Mouse (Mus musculus): Measurements from ENCODE around the gene Kcmf1. TPM values are rescaled to one million over a fixed set of nuclear protein-coding genes. Genes with fewer than 3 reads are reported as not detected.

Kcmf1 gene
- total and polyA plus RNA-seq, 2 experiments from 2014 or later = 52.1 to 93.7 TPM

- Histone ChIP-seq H3K4me3 (ENCODE audit: low read depth, low read length) (no peak overlapping the region), H3K27ac (ENCODE audit: low read depth) (no peak overlapping the region), H3K4me2 (ENCODE audit: low read depth, low read length) (peak overlapping the region; percentile 27; the same call in 1 of the 2 replicates), H3K9me3 (replicated peaks; ENCODE audit: control insufficient read depth, low read length) (no peaks in the 10 kb centered on the region), H3K27me3 (ENCODE audit: control insufficient read depth, insufficient read depth, low read length) (no peaks in the 10 kb centered on the region), H3K4me1 (ENCODE audit: control insufficient read depth, insufficient read depth) (no peaks in the 10 kb centered on the region), H3K9ac (replicated peaks; ENCODE audit: low read depth, low read length) (no peak overlapping the region), H3K36me3 (replicated peaks; ENCODE audit: control insufficient read depth, insufficient read depth, low read length) (no peaks in the 10 kb centered on the region)
- 54% methylated on average over 5 of the region's 5 CpGs for WGBS
- DNase-seq (ENCODE audit: low spot score) (no peak), ATAC-seq (ENCODE audit: insufficient read depth, low read depth) (no peak)
- TF ChIP-seq CTCF (IDR thresholded peaks at IDR 0.05; ENCODE audit: low read depth) = no peak
- TF ChIP-seq EP300 (IDR thresholded peaks at IDR 0.05; ENCODE audit: low read depth) = no peak
Observed at GRCm38 (mm10) chr6:72937859-72938258, 38.1 kb upstream of the Kcmf1 start.

GRCm38 (mm10) chr6:72937430-72937829, 37.7 kb upstream of the Kcmf1 start:
- no peak overlapping the region for H3K9ac ChIP-seq (replicated peaks; ENCODE audit: low read depth, low read length)
- no peaks in the 10 kb centered on the region for H3K9me3 ChIP-seq (replicated peaks; ENCODE audit: control insufficient read depth, low read length)
- no peak for ATAC-seq (ENCODE audit: insufficient read depth, low read depth)
- no peaks in the 10 kb centered on the region for H3K4me1 ChIP-seq (ENCODE audit: control insufficient read depth, insufficient read depth)
- no peak overlapping the region for H3K4me3 ChIP-seq (ENCODE audit: low read depth, low read length)
- no peaks in the 10 kb centered on the region for H3K27me3 ChIP-seq (ENCODE audit: control insufficient read depth, insufficient read depth, low read length)
- H3K36me3 ChIP-seq (replicated peaks; ENCODE audit: control insufficient read depth, insufficient read depth, low read length) = no peaks in the 10 kb centered on the region
- no peak for TF ChIP-seq EP300 (IDR thresholded peaks at IDR 0.05; ENCODE audit: low read depth)
- no peak for TF ChIP-seq CTCF (IDR thresholded peaks at IDR 0.05; ENCODE audit: low read depth)
- DNase-seq (ENCODE audit: low spot score) = no peak
- WGBS = 78% methylated on average over 3 of the region's 3 CpGs
- H3K4me2 ChIP-seq (ENCODE audit: low read depth, low read length) = no peak overlapping the region
- no peak overlapping the region for H3K27ac ChIP-seq (ENCODE audit: low read depth)

GRCm38 (mm10) chr6:72932955-72933354, 33.2 kb upstream of the Kcmf1 start:
- H3K9ac ChIP-seq (replicated peaks; ENCODE audit: low read depth, low read length) = no peak overlapping the region
- no peaks in the 10 kb centered on the region for H3K4me1 ChIP-seq (ENCODE audit: control insufficient read depth, insufficient read depth)
- no peaks in the 10 kb centered on the region for H3K27me3 ChIP-seq (ENCODE audit: control insufficient read depth, insufficient read depth, low read length)
- no peak overlapping the region for H3K4me3 ChIP-seq (ENCODE audit: low read depth, low read length)
- no peak overlapping the region for H3K4me2 ChIP-seq (ENCODE audit: low read depth, low read length)
- DNase-seq (ENCODE audit: low spot score) (no peak), ATAC-seq (ENCODE audit: insufficient read depth, low read depth) (no peak)
- no peak overlapping the region for H3K27ac ChIP-seq (ENCODE audit: low read depth)
- no peak for TF ChIP-seq EP300 (IDR thresholded peaks at IDR 0.05; ENCODE audit: low read depth)
- no peak for TF ChIP-seq CTCF (IDR thresholded peaks at IDR 0.05; ENCODE audit: low read depth)
- H3K36me3 ChIP-seq (replicated peaks; ENCODE audit: control insufficient read depth, insufficient read depth, low read length) = no peaks in the 10 kb centered on the region
- H3K9me3 ChIP-seq (replicated peaks; ENCODE audit: control insufficient read depth, low read length) = no peaks in the 10 kb centered on the region
- WGBS = 87% methylated on average over 1 of the region's 1 CpGs

GRCm38 (mm10) chr6:72931533-72931932, 31.8 kb upstream of the Kcmf1 start:
- Histone ChIP-seq H3K4me2 (ENCODE audit: low read depth, low read length) (no peak overlapping the region), H3K27ac (ENCODE audit: low read depth) (no peak overlapping the region), H3K27me3 (ENCODE audit: control insufficient read depth, insufficient read depth, low read length) (no peaks in the 10 kb centered on the region), H3K4me1 (ENCODE audit: control insufficient read depth, insufficient read depth) (peaks cover 14% of the 10 kb centered on the region), H3K9ac (replicated peaks; ENCODE audit: low read depth, low read length) (no peak overlapping the region), H3K36me3 (replicated peaks; ENCODE audit: control insufficient read depth, insufficient read depth, low read length) (no peaks in the 10 kb centered on the region), H3K9me3 (replicated peaks; ENCODE audit: control insufficient read depth, low read length) (no peaks in the 10 kb centered on the region), H3K4me3 (ENCODE audit: low read depth, low read length) (no peak overlapping the region)
- ATAC-seq (ENCODE audit: insufficient read depth, low read depth) (no peak), DNase-seq (ENCODE audit: low spot score) (no peak)
- 80% methylated on average over 3 of the region's 3 CpGs for WGBS
- TF ChIP-seq EP300 (IDR thresholded peaks at IDR 0.05; ENCODE audit: low read depth) (no peak), CTCF (IDR thresholded peaks at IDR 0.05; ENCODE audit: low read depth) (no peak)

- H3K36me3 ChIP-seq (replicated peaks; ENCODE audit: control insufficient read depth, insufficient read depth, low read length) = no peaks in the 10 kb centered on the region
- no peak overlapping the region for H3K9ac ChIP-seq (replicated peaks; ENCODE audit: low read depth, low read length)
- no peak for DNase-seq (ENCODE audit: low spot score)
- no peak overlapping the region for H3K4me3 ChIP-seq (ENCODE audit: low read depth, low read length)
- no peak overlapping the region for H3K27ac ChIP-seq (ENCODE audit: low read depth)
- H3K27me3 ChIP-seq (ENCODE audit: control insufficient read depth, insufficient read depth, low read length) = no peaks in the 10 kb centered on the region
- no peaks in the 10 kb centered on the region for H3K9me3 ChIP-seq (replicated peaks; ENCODE audit: control insufficient read depth, low read length)
- no peak overlapping the region for H3K4me2 ChIP-seq (ENCODE audit: low read depth, low read length)
- no peak for ATAC-seq (ENCODE audit: insufficient read depth, low read depth)
- 89% methylated on average over 4 of the region's 4 CpGs for WGBS
- peaks cover 15% of the 10 kb centered on the region for H3K4me1 ChIP-seq (ENCODE audit: control insufficient read depth, insufficient read depth)
- TF ChIP-seq EP300 (IDR thresholded peaks at IDR 0.05; ENCODE audit: low read depth) (no peak), CTCF (IDR thresholded peaks at IDR 0.05; ENCODE audit: low read depth) (no peak)
Observed at GRCm38 (mm10) chr6:72929795-72930398, 30.1 kb upstream of the Kcmf1 start.
